Mouse (Mus musculus) forebrain, postnatal 0 days (tissue): ENCODE data around the gene Fat1. TPM values are rescaled to one million over a fixed set of nuclear protein-coding genes. Genes with fewer than 3 reads are reported as not detected.

Experiments used
- ATAC-seq: fragments of 200-750 bp; cut with Nextera tagmentation; 2 replicates; pipeline ENCODE4 v1.8.0; 2017; ENCODE audit warnings: mild to moderate bottlenecking, moderate library complexity
- DNase-seq: peaks from one replicate; pipeline ENCODE4 v3.0.0-alpha.2; 2015
- H3K27ac ChIP-seq: fragments of 300-500 bp; sonication (generic); 2 replicates; pipeline ENCODE4 v1.5.1; 2014; ENCODE audit warnings: low read depth, mild to moderate bottlenecking, antibody characterized with exemption, low read length, moderate library complexity, mixed read lengths
- H3K27me3 ChIP-seq: fragments of 300-500 bp; sonication (generic); 2 replicates; pipeline ENCODE4 v1.6.1; 2014; ENCODE audit warnings: mild to moderate bottlenecking, low read length, mixed read lengths; ENCODE audit not compliant: insufficient read depth
- H3K36me3 ChIP-seq: fragments of 300-500 bp; sonication (generic); 2 replicates; pipeline ENCODE4 v1.6.1; 2014; ENCODE audit warnings: mild to moderate bottlenecking, moderate library complexity; ENCODE audit not compliant: insufficient read depth
- H3K4me1 ChIP-seq: fragments of 300-500 bp; sonication (generic); 2 replicates; pipeline ENCODE4 v1.6.1; 2014; ENCODE audit warnings: antibody characterized with exemption; ENCODE audit not compliant: insufficient read depth
- H3K4me2 ChIP-seq: fragments of 300-500 bp; sonication (generic); 2 replicates; pipeline ENCODE4 v1.6.1; 2014; ENCODE audit warnings: low read depth, mild to moderate bottlenecking, moderate library complexity
- H3K4me3 ChIP-seq: fragments of 300-500 bp; sonication (generic); 2 replicates; pipeline ENCODE4 v1.5.1; 2014; ENCODE audit warnings: low read depth, low read length, mixed read lengths
- H3K9ac ChIP-seq: fragments of 300-500 bp; sonication (generic); 2 replicates; pipeline ENCODE4 v1.6.1; 2014; ENCODE audit warnings: mild to moderate bottlenecking
- H3K9me3 ChIP-seq: fragments of 300-500 bp; sonication (generic); 2 replicates; pipeline ENCODE4 v1.6.1; 2016; ENCODE audit warnings: low read length
- CTCF ChIP-seq: sonication (generic); IDR thresholded peaks from 2 replicates; pipeline ENCODE4 v1.5.1; 2016; ENCODE audit warnings: antibody characterized with exemption, control low read depth, low read depth
- WGBS: fragments of 180-500 bp; shearing (Covaris S2); extraction: QIAGEN DNeasy Blood & Tissue Kit; methylation state at CpG from one replicate; pipeline ENCODE4 v1.1.7; 2014; 5-methylcytosine and 5-hydroxymethylcytosine counted together
- polyA plus RNA-seq: library from polyadenylated mRNA; unstranded; fragments of >200 nt; fragmentation: Nextera tagmentation; extraction: Ambion mirVana; gene quantifications from 2 replicates; pipeline ENCODE4 v1.2.1, GENCODE M21; 2015
- total RNA-seq: library from RNA; depleted of rRNA; stranded (reverse); fragments of >200 nt; gene quantifications from 2 replicates; pipeline ENCODE4 v1.2.3, GENCODE M21; 2014

Fat1 gene
- total and polyA plus RNA-seq, 2 experiments from 2014 or later = 8.0 to 66.7 TPM

- H3K9ac ChIP-seq = no peak overlapping the region
- H3K4me1 ChIP-seq = no peaks in the 10 kb centered on the region
- H3K4me2 ChIP-seq = no peak overlapping the region
- H3K27ac ChIP-seq = no peak overlapping the region
- TF ChIP-seq CTCF = no peak
- H3K4me3 ChIP-seq = no peak overlapping the region
- 93% methylated on average over 5 of the region's 5 CpGs for WGBS
- H3K27me3 ChIP-seq = no peaks in the 10 kb centered on the region
- no peaks in the 10 kb centered on the region for H3K36me3 ChIP-seq
- no peaks in the 10 kb centered on the region for H3K9me3 ChIP-seq
- ATAC-seq (no peak), DNase-seq (no peak)
Observed at GRCm38 (mm10) chr8:44924995-44925394, 10.3 kb upstream of the Fat1 start.

GRCm38 (mm10) chr8:44930058-44930457 is 5.2 kb upstream of the Fat1 start:
- H3K36me3 ChIP-seq = no peaks in the 10 kb centered on the region
- no peak for TF ChIP-seq CTCF
- H3K27me3 ChIP-seq = no peaks in the 10 kb centered on the region; the same call in 1 of the 2 replicates
- DNase-seq (no peak), ATAC-seq (no peak)
- H3K9ac ChIP-seq = no peak overlapping the region
- H3K27ac ChIP-seq = no peak overlapping the region
- H3K4me3 ChIP-seq = no peak overlapping the region
- no peaks in the 10 kb centered on the region for H3K4me1 ChIP-seq
- no peaks in the 10 kb centered on the region for H3K9me3 ChIP-seq
- WGBS = 92% methylated on average over 3 of the region's 3 CpGs
- H3K4me2 ChIP-seq = no peak overlapping the region

- Histone ChIP-seq H3K4me2 (no peak overlapping the region), H3K9me3 (no peaks in the 10 kb centered on the region), H3K4me1 (no peaks in the 10 kb centered on the region), H3K27ac (no peak overlapping the region), H3K4me3 (no peak overlapping the region), H3K9ac (no peak overlapping the region), H3K36me3 (no peaks in the 10 kb centered on the region), H3K27me3 (no peaks in the 10 kb centered on the region; the same call in 1 of the 2 replicates)
- TF ChIP-seq CTCF = no peak
- 96% methylated on average over 9 of the region's 9 CpGs for WGBS
- ATAC-seq (no peak), DNase-seq (no peak)
Observed at GRCm38 (mm10) chr8:44932546-44933342, 2.5 kb upstream of the Fat1 start.

- WGBS = 52% methylated on average over 6 of the region's 6 CpGs
- H3K4me1 ChIP-seq = no peaks in the 10 kb centered on the region
- DNase-seq (peak; percentile 14), ATAC-seq (no peak)
- H3K9ac ChIP-seq = peak overlapping the region; percentile 68; the same call in 1 of the 2 replicates
- no peaks in the 10 kb centered on the region for H3K9me3 ChIP-seq
- H3K27me3 ChIP-seq = no peaks in the 10 kb centered on the region; the same call in 1 of the 2 replicates
- no peaks in the 10 kb centered on the region for H3K36me3 ChIP-seq
- H3K27ac ChIP-seq = no peak overlapping the region
- H3K4me3 ChIP-seq = peak overlapping the region; percentile 73; the same call in 1 of the 2 replicates
- H3K4me2 ChIP-seq = peak overlapping the region; percentile 95
- TF ChIP-seq CTCF = no peak
Observed at GRCm38 (mm10) chr8:44933478-44933877, 1.8 kb upstream of the Fat1 start.

GRCm38 (mm10) chr8:44934416-44934815 is 831 bp upstream of the Fat1 start:
- Histone ChIP-seq H3K4me2 (peak overlapping the region; percentile 95), H3K9ac (peak overlapping the region; percentile 68), H3K27ac (peak overlapping the region; percentile 74; the same call in 1 of the 2 replicates), H3K36me3 (no peaks in the 10 kb centered on the region), H3K4me1 (no peaks in the 10 kb centered on the region), H3K27me3 (no peaks in the 10 kb centered on the region; the same call in 1 of the 2 replicates), H3K4me3 (peak overlapping the region; percentile 73), H3K9me3 (no peaks in the 10 kb centered on the region)
- WGBS = 4% methylated on average over 13 of the region's 13 CpGs
- no peak for TF ChIP-seq CTCF
- no peak for DNase-seq
- no peak for ATAC-seq

- Histone ChIP-seq H3K36me3 (no peaks in the 10 kb centered on the region), H3K9ac (peak overlapping the region; percentile 68), H3K4me1 (no peaks in the 10 kb centered on the region), H3K9me3 (no peaks in the 10 kb centered on the region), H3K27ac (peak overlapping the region; percentile 74), H3K27me3 (no peaks in the 10 kb centered on the region; the same call in 1 of the 2 replicates), H3K4me3 (peak overlapping the region; percentile 73), H3K4me2 (peak overlapping the region; percentile 95)
- WGBS = under 1% methylated on average over 24 of the region's 24 CpGs
- DNase-seq = peak; percentile 92
- TF ChIP-seq CTCF = peak; percentile 93
- peak; percentile 73 for ATAC-seq
Observed at GRCm38 (mm10) chr8:44935741-44936140, 494 bp downstream of the Fat1 start.

GRCm38 (mm10) chr8:44936481-44936961 is 1.3 kb downstream of the Fat1 start:
- Histone ChIP-seq H3K27me3 (no peaks in the 10 kb centered on the region; the same call in 1 of the 2 replicates), H3K4me3 (peak overlapping the region; percentile 73), H3K9ac (peak overlapping the region; percentile 68), H3K36me3 (no peaks in the 10 kb centered on the region), H3K27ac (peak overlapping the region; percentile 74; the same call in 1 of the 2 replicates), H3K9me3 (no peaks in the 10 kb centered on the region), H3K4me1 (no peaks in the 10 kb centered on the region), H3K4me2 (peak overlapping the region; percentile 95)
- under 1% methylated on average over 16 of the region's 16 CpGs for WGBS
- ATAC-seq = no peak
- no peak for TF ChIP-seq CTCF
- DNase-seq = peak; percentile 54
